Mouse (Mus musculus) limb, embryonic 10.5 days (tissue): Measurements from ENCODE around the gene Bckdhb. TPM values are rescaled to one million over a fixed set of nuclear protein-coding genes. Genes with fewer than 3 reads are reported as not detected.
"Not testable (repeated sequence)": the region's sequence is repeated elsewhere in the genome, so short reads cannot be mapped to it uniquely, and the experiment has no call there.

Source experiments
- DNase-seq: peaks from one replicate; pipeline ENCODE4 v3.0.0-alpha.2; 2017; ENCODE audit warnings: low spot score
- H3K27ac ChIP-seq: fragments of 300-500 bp; sonication (generic); 2 replicates; pipeline ENCODE4 v1.5.1; 2016; ENCODE audit warnings: mild to moderate bottlenecking
- H3K27me3 ChIP-seq: fragments of 300-500 bp; sonication (generic); 2 replicates; pipeline ENCODE4 v1.6.1; 2016; ENCODE audit warnings: low read depth, mild to moderate bottlenecking; ENCODE audit not compliant: poor library complexity, severe bottlenecking
- H3K36me3 ChIP-seq: fragments of 300-500 bp; sonication (generic); 2 replicates; pipeline ENCODE4 v1.6.1; 2016; ENCODE audit warnings: mild to moderate bottlenecking, moderate library complexity
- H3K4me1 ChIP-seq: fragments of 300-500 bp; sonication (generic); 2 replicates; pipeline ENCODE4 v1.6.1; 2016
- H3K4me3 ChIP-seq: fragments of 300-500 bp; sonication (generic); 2 replicates; pipeline ENCODE4 v1.5.1; 2016; ENCODE audit warnings: mild to moderate bottlenecking, moderate library complexity
- H3K9me3 ChIP-seq: fragments of 300-500 bp; sonication (generic); replicated peaks from 2 replicates; pipeline ENCODE4 v1.6.1; 2016; ENCODE audit warnings: mild to moderate bottlenecking
- WGBS: fragments of 180-500 bp; shearing (Covaris S2); methylation state at CpG from one replicate; pipeline ENCODE4 v1.1.7; 2016; 5-methylcytosine and 5-hydroxymethylcytosine counted together
- polyA plus RNA-seq: library from polyadenylated mRNA; unstranded; fragments of >200 nt; fragmentation: Nextera tagmentation; extraction: Ambion mirVana; gene quantifications from 2 replicates; pipeline ENCODE4 v1.2.1, GENCODE M21; 2016

Gene Bckdhb
- polyA plus RNA-seq, 1 experiment from 2014 or later = 68.7 TPM

DNA sequence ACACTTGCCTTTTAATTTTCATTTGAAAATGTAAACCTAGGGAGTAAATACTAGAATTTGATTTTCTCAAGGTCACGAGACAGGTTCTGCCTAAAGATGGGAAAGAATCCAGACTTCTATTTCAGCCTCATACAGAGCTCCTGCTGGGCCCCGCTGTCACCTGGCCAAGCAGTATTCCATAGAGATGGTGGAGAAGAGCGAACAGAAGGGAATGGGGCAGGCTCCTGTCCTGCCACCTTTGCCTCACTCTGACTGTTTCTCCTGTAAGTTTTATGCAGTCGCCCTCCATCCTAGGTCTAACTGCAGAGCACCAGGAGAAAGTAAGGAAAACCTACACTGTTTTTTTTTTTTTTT, 720 bp downstream of the Bckdhb start:
- H3K4me1 ChIP-seq = peaks cover 7% of the 10 kb centered on the region
- H3K27ac ChIP-seq = no peak overlapping the region
- H3K36me3 ChIP-seq = no peaks in the 10 kb centered on the region
- no peaks in the 10 kb centered on the region for H3K27me3 ChIP-seq
- H3K9me3 ChIP-seq = no peaks in the 10 kb centered on the region
- no peak for DNase-seq
- H3K4me3 ChIP-seq = peak overlapping the region; percentile 81
- 69% methylated on average over 4 of the region's 4 CpGs for WGBS

DNA sequence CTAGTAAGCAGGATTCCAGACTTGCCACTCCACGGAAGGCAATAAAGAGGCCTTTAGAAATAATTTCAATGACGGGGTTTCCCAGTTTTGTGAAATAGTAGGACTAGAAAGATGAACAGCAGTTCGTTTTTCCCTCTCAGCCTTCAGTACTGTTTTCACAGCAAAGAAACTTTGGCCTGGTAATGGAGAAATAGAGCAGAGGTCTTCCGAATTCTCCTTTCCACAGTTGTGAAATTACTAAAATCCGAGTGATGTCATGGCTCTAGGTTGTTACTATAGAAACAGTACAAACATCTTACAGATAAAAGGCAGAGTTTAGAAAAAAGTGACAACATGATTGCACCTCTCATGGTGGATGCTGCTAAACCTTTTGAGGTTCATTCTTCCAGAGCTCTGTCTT, 1.4 kb downstream of the Bckdhb start:
- Histone ChIP-seq H3K4me1 (peaks cover 7% of the 10 kb centered on the region), H3K36me3 (no peaks in the 10 kb centered on the region), H3K27me3 (no peaks in the 10 kb centered on the region), H3K4me3 (no peak overlapping the region), H3K27ac (no peak overlapping the region), H3K9me3 (no peaks in the 10 kb centered on the region)
- WGBS = 87% methylated on average over 5 of the region's 5 CpGs
- DNase-seq = no peak

DNA sequence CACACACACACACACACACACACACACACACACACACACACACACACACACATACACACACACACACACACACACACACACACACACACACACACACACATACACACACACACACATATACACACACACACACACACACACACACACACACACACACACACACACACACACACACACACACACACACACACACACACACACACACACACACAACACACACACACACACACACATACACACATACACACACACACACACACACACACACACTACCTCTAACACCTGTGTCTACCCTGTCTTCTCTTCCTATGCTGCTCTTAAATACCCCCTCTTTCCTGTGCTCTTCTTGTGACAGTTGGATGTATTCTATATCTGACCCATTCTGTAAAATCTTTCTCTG, 14.6 kb downstream of the Bckdhb start:
- peaks cover 12% of the 10 kb centered on the region; the same call in 1 of the 2 replicates for H3K4me1 ChIP-seq
- H3K36me3 ChIP-seq, H3K27ac ChIP-seq, H3K27me3 ChIP-seq, H3K9me3 ChIP-seq, DNase-seq, H3K4me3 ChIP-seq: not testable (repeated sequence)

DNA sequence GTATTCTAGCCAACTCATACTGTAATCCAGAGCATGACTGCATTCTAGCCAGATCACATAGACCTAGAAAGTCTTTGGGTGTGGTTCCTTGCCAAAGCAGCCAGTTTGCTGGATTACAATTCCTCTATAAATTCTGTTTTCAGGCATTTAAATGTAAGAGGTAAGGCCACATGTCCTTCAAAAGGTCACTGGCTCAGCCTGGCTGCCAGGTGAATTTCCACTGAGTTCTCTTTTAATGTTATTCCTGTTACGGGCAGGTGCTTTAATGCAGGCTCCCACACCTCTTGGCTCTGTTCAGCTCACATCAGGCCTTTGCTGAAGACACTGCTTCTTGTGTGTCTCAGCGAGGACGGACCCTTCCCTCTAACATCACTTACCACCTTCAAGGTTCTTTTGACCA, 15.1 kb downstream of the Bckdhb start:
- H3K36me3 ChIP-seq = peaks cover 8% of the 10 kb centered on the region; the same call in 1 of the 2 replicates
- H3K27me3 ChIP-seq = no peaks in the 10 kb centered on the region
- WGBS = 95% methylated on average over 3 of the region's 3 CpGs
- H3K4me1 ChIP-seq = peaks cover 12% of the 10 kb centered on the region; the same call in 1 of the 2 replicates
- no peak overlapping the region for H3K4me3 ChIP-seq
- no peaks in the 10 kb centered on the region for H3K9me3 ChIP-seq
- no peak overlapping the region for H3K27ac ChIP-seq
- DNase-seq = no peak

DNA sequence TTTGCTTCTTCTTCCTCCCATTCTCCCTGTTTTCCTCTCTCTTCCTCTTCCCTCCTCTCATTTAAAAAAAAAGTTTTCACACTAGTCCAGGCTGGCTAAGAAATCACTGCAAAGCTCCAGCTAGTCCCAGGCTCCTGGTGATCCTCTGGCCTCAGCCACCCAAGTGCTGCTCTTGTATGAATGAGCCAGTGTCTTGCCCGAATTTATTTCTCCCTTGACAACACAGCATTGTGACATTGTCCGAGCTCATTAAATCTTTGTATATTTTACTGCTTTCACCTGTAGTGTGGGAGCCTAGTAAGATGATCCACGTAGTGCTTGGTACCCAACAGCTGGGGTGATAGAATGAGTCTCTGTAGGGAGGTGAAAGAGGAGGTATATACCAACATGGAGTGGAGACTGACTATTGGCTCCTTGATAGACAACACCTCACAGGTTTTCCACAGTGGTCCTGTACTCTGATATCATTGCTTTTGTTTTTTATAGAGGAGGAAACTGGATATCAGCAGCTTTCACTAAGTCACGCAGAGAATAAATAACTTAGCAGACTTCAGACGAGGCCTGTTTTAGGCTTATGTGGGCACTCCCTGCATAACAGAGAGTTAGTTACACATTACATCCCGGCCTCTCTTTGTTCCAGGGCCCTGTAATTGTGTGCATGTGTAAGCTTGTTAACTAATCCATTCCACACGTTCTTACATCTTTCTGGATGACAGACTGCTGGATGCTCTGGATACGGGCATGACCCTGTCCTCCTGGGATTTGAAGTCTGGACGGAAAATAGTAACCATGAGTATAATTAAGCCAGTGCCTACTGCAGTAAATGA, 15.8 kb downstream of the Bckdhb start:
- no peak overlapping the region for H3K27ac ChIP-seq
- WGBS = 61% methylated on average over 9 of the region's 9 CpGs

DNA sequence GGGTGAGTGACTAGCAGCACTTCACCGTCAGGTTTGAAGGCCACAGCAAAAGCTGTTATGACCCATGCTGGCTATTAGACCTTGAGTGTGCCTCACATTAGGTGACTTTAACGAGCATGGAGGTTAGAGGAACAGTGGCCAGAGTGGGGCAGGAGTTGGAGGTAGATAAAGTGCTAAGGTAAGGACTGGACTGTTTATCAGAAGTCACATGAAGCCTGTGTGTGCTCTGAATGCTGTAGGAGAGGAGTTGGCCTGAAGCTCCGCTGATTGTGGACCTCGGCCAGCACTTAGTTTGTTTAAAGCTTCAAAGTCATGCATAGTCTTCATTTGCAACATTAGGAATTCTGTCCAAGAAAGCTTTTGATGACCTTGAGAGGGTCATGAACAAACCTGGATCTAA, 26.4 kb downstream of the Bckdhb start:
- no peaks in the 10 kb centered on the region for H3K27me3 ChIP-seq
- H3K27ac ChIP-seq = no peak overlapping the region
- H3K9me3 ChIP-seq = no peaks in the 10 kb centered on the region
- peaks cover 8% of the 10 kb centered on the region; the same call in 1 of the 2 replicates for H3K36me3 ChIP-seq
- no peak overlapping the region for H3K4me3 ChIP-seq
- DNase-seq = peak; percentile 23
- H3K4me1 ChIP-seq = no peaks in the 10 kb centered on the region
- 89% methylated on average over 4 of the region's 4 CpGs for WGBS

More for the DNA sequence above, 15.8 kb downstream of the Bckdhb start:
- no peak for DNase-seq
- Histone ChIP-seq H3K9me3 (no peaks in the 10 kb centered on the region), H3K4me3 (no peak overlapping the region), H3K36me3 (peaks cover 8% of the 10 kb centered on the region; the same call in 1 of the 2 replicates), H3K4me1 (peaks cover 12% of the 10 kb centered on the region; the same call in 1 of the 2 replicates), H3K27me3 (no peaks in the 10 kb centered on the region)

DNA sequence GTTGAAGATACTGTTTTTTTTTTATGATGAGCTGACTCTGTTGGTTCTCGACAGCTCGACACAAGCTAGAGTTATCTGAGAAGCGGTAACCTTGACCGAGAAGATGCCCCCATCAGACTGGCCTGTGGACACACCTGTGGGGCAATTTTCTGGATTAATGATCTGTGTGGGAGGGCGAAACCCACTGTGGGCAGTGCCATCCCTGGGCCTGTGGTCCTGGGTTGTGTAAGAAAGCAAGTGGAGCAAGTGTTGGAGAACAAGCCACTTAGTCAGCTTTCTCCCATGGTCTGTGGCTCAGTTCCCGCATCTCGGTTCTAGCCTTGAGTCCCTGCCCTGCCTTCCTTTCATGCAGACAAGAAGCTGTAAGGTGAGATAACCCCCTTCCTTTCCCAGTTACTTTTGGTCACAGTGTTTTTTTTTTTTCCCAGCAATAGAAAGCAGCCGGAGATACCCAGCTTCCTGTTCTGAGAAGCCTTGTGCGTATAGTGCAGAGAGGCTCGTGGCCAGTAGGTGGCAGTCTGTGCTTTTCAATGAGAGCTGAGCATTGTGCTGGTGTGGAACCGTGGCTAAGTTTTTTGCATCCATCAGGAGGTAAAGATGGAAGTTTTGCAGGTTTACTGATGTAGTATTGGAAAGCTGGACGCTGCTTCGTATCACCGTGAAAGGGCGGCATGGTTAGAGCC, 31.8 kb downstream of the Bckdhb start:
- Histone ChIP-seq H3K27me3 (no peaks in the 10 kb centered on the region), H3K9me3 (no peaks in the 10 kb centered on the region), H3K36me3 (peaks cover 11% of the 10 kb centered on the region), H3K4me1 (no peaks in the 10 kb centered on the region), H3K27ac (no peak overlapping the region), H3K4me3 (no peak overlapping the region)
- peak; percentile 80 for DNase-seq
- 58% methylated on average over 15 of the region's 15 CpGs for WGBS

DNA sequence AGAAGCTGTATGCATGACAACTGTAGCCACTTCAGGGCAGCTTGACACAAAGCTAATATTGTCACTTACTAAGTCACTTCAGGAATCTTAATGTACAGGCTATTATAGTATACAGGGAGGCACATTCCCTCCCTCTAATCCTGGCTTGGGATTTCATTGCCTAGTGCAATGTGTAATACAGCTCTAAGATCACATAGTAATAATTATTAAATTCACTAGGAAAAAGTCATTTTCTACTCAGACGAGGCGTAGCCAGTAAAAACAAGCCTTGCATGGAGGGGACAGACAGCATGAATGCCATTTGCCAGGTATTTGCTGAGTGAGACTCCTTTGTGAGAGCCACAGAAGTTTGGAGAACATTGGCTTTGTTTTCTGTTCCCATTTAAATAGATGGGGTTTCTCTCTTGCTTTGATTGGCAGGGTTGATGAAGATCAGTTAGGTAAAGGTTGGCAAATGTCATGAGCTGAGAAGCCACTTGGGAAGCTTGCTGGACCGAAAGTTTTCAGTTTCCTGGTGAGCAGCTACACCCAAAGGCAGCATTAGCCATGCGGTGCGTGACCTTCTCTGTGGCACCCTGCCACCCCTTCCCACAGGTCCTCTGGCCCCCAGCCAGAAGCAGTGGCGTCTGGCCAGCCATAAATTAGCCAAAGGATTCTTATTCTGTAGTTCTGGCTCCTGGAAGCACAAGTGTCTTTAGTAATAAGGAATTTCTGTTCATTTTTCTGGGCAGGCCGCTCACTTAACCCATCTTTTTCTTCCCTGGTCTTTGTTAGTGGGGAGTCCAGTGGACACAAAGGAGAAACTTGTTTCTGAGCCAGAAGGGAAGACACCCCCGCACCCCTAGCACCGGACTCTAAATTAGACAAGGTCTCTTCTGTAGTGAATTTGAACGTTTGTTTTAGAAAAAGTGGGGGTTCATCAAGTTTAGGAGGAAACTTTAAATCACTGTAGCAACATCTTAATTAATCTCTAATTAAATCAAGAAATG, 37.4 kb downstream of the Bckdhb start:
- H3K27ac ChIP-seq = no peak overlapping the region
- DNase-seq = no peak
- H3K27me3 ChIP-seq = no peaks in the 10 kb centered on the region
- no peaks in the 10 kb centered on the region for H3K9me3 ChIP-seq
- WGBS = 89% methylated on average over 10 of the region's 10 CpGs
- no peak overlapping the region for H3K4me3 ChIP-seq
- H3K36me3 ChIP-seq = peaks cover 4% of the 10 kb centered on the region; the same call in 1 of the 2 replicates
- H3K4me1 ChIP-seq = no peaks in the 10 kb centered on the region

DNA sequence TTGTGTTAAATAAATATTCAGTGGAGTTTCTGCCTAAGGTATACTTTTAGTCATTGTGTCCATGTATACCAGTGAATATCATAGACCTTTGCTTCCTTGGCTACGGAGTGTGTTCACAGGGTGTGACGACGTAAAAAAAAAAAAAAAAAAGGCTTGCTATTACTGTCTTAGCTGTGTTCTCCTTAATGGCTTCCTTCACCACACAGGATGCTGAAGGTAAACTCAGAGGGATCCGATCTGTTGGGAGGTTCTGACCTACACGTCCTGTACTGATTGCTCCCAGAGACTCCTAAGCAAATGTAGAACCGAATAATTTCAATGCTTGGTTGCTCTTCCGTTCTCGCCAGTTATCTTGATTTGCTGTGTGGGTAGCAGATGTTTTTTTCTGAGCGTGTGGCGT, 38.4 kb downstream of the Bckdhb start:
- no peak for DNase-seq
- Histone ChIP-seq H3K27ac (no peak overlapping the region), H3K4me1 (no peaks in the 10 kb centered on the region), H3K9me3 (no peaks in the 10 kb centered on the region), H3K4me3 (no peak overlapping the region), H3K27me3 (no peaks in the 10 kb centered on the region), H3K36me3 (peaks cover 4% of the 10 kb centered on the region; the same call in 1 of the 2 replicates)
- WGBS = 93% methylated on average over 10 of the region's 10 CpGs

DNA sequence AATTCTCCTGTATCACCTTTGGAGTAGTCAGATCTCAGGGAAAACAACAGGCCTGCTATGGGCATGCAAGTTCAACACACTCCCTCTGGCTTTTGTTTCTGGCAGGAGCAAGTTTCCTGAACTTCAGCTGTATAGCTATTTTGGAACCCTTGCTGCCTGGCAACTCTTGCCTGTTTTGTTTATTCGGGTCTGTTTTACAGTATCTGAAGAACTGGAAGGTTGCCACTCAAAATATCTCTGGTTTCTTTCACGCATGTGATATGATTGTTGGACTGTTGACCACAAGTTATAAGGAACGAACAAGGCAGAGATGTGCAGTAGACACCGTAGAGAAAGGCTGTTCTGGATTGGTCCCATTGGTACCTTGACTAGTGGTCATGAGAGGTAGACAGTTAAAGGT, 39.4 kb downstream of the Bckdhb start:
- no peak overlapping the region for H3K4me3 ChIP-seq
- no peak for DNase-seq
- no peaks in the 10 kb centered on the region for H3K27me3 ChIP-seq
- no peaks in the 10 kb centered on the region for H3K9me3 ChIP-seq
- H3K4me1 ChIP-seq = no peaks in the 10 kb centered on the region
- peaks cover 4% of the 10 kb centered on the region; the same call in 1 of the 2 replicates for H3K36me3 ChIP-seq
- WGBS = 95% methylated on average over 4 of the region's 4 CpGs
- no peak overlapping the region for H3K27ac ChIP-seq

DNA sequence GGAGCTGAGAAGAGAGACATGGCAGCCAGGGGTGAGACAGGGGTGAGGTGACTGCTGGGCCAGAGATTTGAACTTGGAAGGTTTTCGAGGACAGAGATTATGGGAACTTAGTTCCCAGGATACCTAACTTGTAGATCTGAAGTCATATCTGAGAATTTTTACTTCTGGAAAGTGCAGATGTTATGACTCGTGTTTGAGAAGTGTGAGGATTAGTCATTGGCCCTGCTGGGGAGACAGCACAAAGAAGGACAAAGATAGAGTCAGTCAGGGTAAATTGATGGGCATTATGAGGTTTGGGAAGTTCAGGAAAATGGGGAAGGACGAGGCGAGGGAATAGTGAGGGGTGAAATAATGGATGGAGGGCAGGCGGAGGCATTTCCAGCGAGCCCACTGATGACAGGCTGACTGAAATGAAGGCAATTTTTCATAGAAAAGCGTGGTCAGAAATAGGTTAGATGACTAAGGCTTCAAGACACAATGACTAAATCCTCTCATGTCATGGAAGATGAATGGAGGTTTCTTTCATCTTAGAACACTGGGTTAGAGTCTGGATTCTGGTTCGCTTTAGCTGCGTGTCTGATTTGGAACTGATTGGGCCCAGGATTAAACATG, 42.6 kb downstream of the Bckdhb start:
- no peak overlapping the region for H3K27ac ChIP-seq
- no peak for DNase-seq
- no peaks in the 10 kb centered on the region for H3K4me1 ChIP-seq
- WGBS = 91% methylated on average over 9 of the region's 9 CpGs
- H3K9me3 ChIP-seq = no peaks in the 10 kb centered on the region
- H3K36me3 ChIP-seq = no peaks in the 10 kb centered on the region
- H3K4me3 ChIP-seq = no peak overlapping the region
- no peaks in the 10 kb centered on the region for H3K27me3 ChIP-seq

DNA sequence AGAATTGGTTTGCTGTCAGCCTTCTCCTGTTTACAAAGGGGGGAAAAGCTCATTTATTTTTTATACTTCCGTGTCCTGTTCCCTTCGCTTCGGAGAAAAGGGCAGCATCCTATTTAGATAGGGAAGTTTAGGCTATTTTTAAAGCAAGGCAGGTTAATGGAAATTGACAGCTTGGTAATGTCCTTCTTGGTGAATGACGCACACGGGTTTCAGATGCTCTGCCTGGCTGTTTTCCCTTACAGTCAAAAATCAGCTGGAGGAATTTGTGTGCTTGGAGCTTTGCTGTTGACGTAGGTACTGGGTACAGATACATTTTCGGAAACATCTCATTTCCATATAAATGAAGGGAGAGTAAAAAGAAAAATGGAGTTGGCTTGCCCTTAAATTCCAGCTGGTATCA, 44.4 kb downstream of the Bckdhb start:
- Histone ChIP-seq H3K27me3 (no peaks in the 10 kb centered on the region), H3K4me1 (no peaks in the 10 kb centered on the region), H3K9me3 (no peaks in the 10 kb centered on the region), H3K36me3 (no peaks in the 10 kb centered on the region), H3K27ac (no peak overlapping the region), H3K4me3 (no peak overlapping the region)
- WGBS = 93% methylated on average over 7 of the region's 7 CpGs
- no peak for DNase-seq
